Mouse (Mus musculus) CH12.LX (cell line): ENCODE measurements at regions not wholly inside any gene's neighbourhood (a gene's known extent, or its start where the extent isn't known, plus 50 kb on each side); places are given as distances from the start of the nearest gene placed in this dataset.

ENCODE experiments used
- DNase-seq: peaks from one replicate; pipeline ENCODE4 v3.0.0-alpha.2; 2013; ENCODE audit errors: extremely low read depth
- H3K27ac ChIP-seq: 2 replicates; pipeline ENCODE4 v1.5.1; 2012; ENCODE audit warnings: low read depth, mild to moderate bottlenecking, control low read depth, moderate library complexity; ENCODE audit not compliant: insufficient read depth
- H3K27me3 ChIP-seq: replicated peaks from 2 replicates; pipeline ENCODE3; 2012; ENCODE audit warnings: inconsistent platforms
- H3K36me3 ChIP-seq, 2 experiments: replicated peaks in 1 of 2; 2 replicates each; pipeline versions ENCODE3 to v1.6.1; 2012; ENCODE audit warnings: inconsistent platforms in 1 of 2, low read length in 1 of 2, mild to moderate bottlenecking in 1 of 2, mixed read lengths in 1 of 2, moderate library complexity in 1 of 2; ENCODE audit not compliant: control insufficient read depth in 1 of 2, insufficient read depth in 1 of 2
- H3K4me1 ChIP-seq, 2 experiments: 2 replicates each; pipeline ENCODE4 v1.6.1; 2012; ENCODE audit warnings: inconsistent platforms in 1 of 2, moderate library complexity in 1 of 2; ENCODE audit not compliant: insufficient read depth in 2 of 2, control insufficient read depth in 1 of 2
- H3K4me2 ChIP-seq: 2 replicates; pipeline ENCODE4 v1.6.1; 2012; ENCODE audit warnings: low read depth, mild to moderate bottlenecking, control low read depth; ENCODE audit not compliant: poor library complexity, insufficient read depth, severe bottlenecking
- H3K4me3 ChIP-seq, 3 experiments: fragments of 150-350 bp in 1 of 3; sonication (generic) in 1 of 3; replicated peaks in 1 of 3; 2 replicates each; pipeline versions ENCODE3 to v1.5.1; 2011 to 2012; ENCODE audit warnings: low read depth in 2 of 3, low read length in 2 of 3, mild to moderate bottlenecking in 2 of 3, moderate library complexity in 2 of 3, control low read depth in 1 of 3, improper control_type of control experiment in 1 of 3, inconsistent platforms in 1 of 3, mixed read lengths in 1 of 3; ENCODE audit not compliant: poor library complexity in 1 of 3
- H3K79me2 ChIP-seq: replicated peaks from 2 replicates; pipeline ENCODE4 v1.6.1; 2012; ENCODE audit warnings: mild to moderate bottlenecking, moderate library complexity; ENCODE audit not compliant: control insufficient read depth, poor library complexity, insufficient read depth, severe bottlenecking; ENCODE audit errors: extremely low read depth
- H3K9ac ChIP-seq: 2 replicates; pipeline ENCODE4 v1.6.1; 2012; ENCODE audit warnings: low read depth, mild to moderate bottlenecking, control low read depth, moderate library complexity; ENCODE audit not compliant: insufficient read depth
- H3K9me3 ChIP-seq: replicated peaks from 2 replicates; pipeline ENCODE3; 2012; ENCODE audit warnings: low read length, inconsistent platforms, mixed read lengths
- BHLHE40 ChIP-seq: IDR thresholded peaks from 2 replicates; pipeline ENCODE4 v1.6.1; 2011; ENCODE audit warnings: mild to moderate bottlenecking, low read depth, low read length, improper control_type of control experiment
- CHD1 ChIP-seq: IDR thresholded peaks from 2 replicates; pipeline ENCODE4 v1.6.1; 2012; ENCODE audit warnings: low read depth, low read length, improper control_type of control experiment, inconsistent platforms
- CTCF ChIP-seq, 2 experiments: IDR thresholded peaks in 1 of 2; conservative IDR thresholded peaks in 1 of 2; 2 replicates each; pipeline ENCODE4 v1.5.1; 2011 to 2012; ENCODE audit warnings: low read depth in 2 of 2, low read length in 2 of 2, improper control_type of control experiment in 1 of 2, inconsistent platforms in 1 of 2, mild to moderate bottlenecking in 1 of 2, moderate library complexity in 1 of 2
- E2F4 ChIP-seq: IDR thresholded peaks from 2 replicates; pipeline ENCODE4 v1.6.1; 2011; ENCODE audit warnings: low read depth, low read length, improper control_type of control experiment; ENCODE audit not compliant: insufficient replicate concordance
- ELF1 ChIP-seq: IDR thresholded peaks from 2 replicates; pipeline ENCODE4 v1.6.1; 2014; ENCODE audit warnings: low read depth, mild to moderate bottlenecking, inconsistent platforms, low read length, improper control_type of control experiment
- EP300 ChIP-seq: IDR thresholded peaks from 2 replicates; pipeline ENCODE4 v1.6.1; 2011; ENCODE audit warnings: low read length, improper control_type of control experiment
- ETS1 ChIP-seq: conservative IDR thresholded peaks from 2 replicates; pipeline ENCODE4 v1.6.1; 2012; ENCODE audit warnings: low read depth, mild to moderate bottlenecking, inconsistent platforms, low read length, improper control_type of control experiment, moderate library complexity
- GABPA ChIP-seq: IDR thresholded peaks from 2 replicates; pipeline ENCODE4 v1.6.1; 2012; ENCODE audit warnings: low read depth, low read length, improper control_type of control experiment, inconsistent platforms; ENCODE audit not compliant: insufficient replicate concordance
- IRF4 ChIP-seq: IDR thresholded peaks from 2 replicates; pipeline ENCODE4 v1.6.1; 2014; ENCODE audit warnings: low read depth, mild to moderate bottlenecking, inconsistent platforms, low read length, improper control_type of control experiment
- JUN ChIP-seq: IDR thresholded peaks from 2 replicates; pipeline ENCODE4 v1.6.1; 2011; ENCODE audit warnings: low read depth, mild to moderate bottlenecking, low read length, improper control_type of control experiment, moderate library complexity; ENCODE audit not compliant: insufficient read depth
- JUND ChIP-seq: conservative IDR thresholded peaks from 2 replicates; pipeline ENCODE4 v1.6.1; 2011; ENCODE audit warnings: low read depth, low read length, improper control_type of control experiment
- KAT2A ChIP-seq: IDR thresholded peaks from 2 replicates; pipeline ENCODE4 v1.6.1; 2012; ENCODE audit warnings: low read length, improper control_type of control experiment, inconsistent platforms; ENCODE audit not compliant: insufficient replicate concordance
- MAX ChIP-seq: IDR thresholded peaks from 2 replicates; pipeline ENCODE4 v1.6.1; 2011; ENCODE audit warnings: low read length, improper control_type of control experiment
- MAZ ChIP-seq: IDR thresholded peaks from 2 replicates; pipeline ENCODE4 v1.6.1; 2012; ENCODE audit warnings: low read depth, mild to moderate bottlenecking, inconsistent platforms, low read length, improper control_type of control experiment, moderate library complexity
- NELFE ChIP-seq: IDR thresholded peaks from 2 replicates; pipeline ENCODE4 v1.6.1; 2011; ENCODE audit warnings: low read depth, low read length, improper control_type of control experiment
- PAX5 ChIP-seq: IDR thresholded peaks from 2 replicates; pipeline ENCODE4 v1.6.1; 2012; ENCODE audit warnings: low read length, inconsistent platforms, mixed read lengths
- POLR2AphosphoS2 ChIP-seq: IDR thresholded peaks from 2 replicates; pipeline ENCODE4 v1.6.1; 2011; ENCODE audit warnings: low read depth, low read length, improper control_type of control experiment
- RAD21 ChIP-seq: IDR thresholded peaks from 2 replicates; pipeline ENCODE4 v1.6.1; 2011; ENCODE audit warnings: low read depth, mild to moderate bottlenecking, low read length, improper control_type of control experiment, moderate library complexity
- RCOR1 ChIP-seq: conservative IDR thresholded peaks from 2 replicates; pipeline ENCODE4 v1.6.1; 2012; ENCODE audit warnings: low read depth, mild to moderate bottlenecking, inconsistent platforms, low read length, improper control_type of control experiment
- SIN3A ChIP-seq: IDR thresholded peaks from 2 replicates; pipeline ENCODE4 v1.6.1; 2012; ENCODE audit warnings: low read length, improper control_type of control experiment, inconsistent platforms
- SMC3 ChIP-seq: IDR thresholded peaks from 2 replicates; pipeline ENCODE4 v1.6.1; 2011; ENCODE audit warnings: low read depth, low read length, improper control_type of control experiment
- TBP ChIP-seq: conservative IDR thresholded peaks from 2 replicates; pipeline ENCODE4 v1.6.1; 2011; ENCODE audit warnings: low read depth, low read length, improper control_type of control experiment
- TCF12 ChIP-seq: IDR thresholded peaks from 2 replicates; pipeline ENCODE4 v1.6.1; 2014; ENCODE audit warnings: low read depth, mild to moderate bottlenecking, inconsistent platforms, low read length, improper control_type of control experiment
- USF2 ChIP-seq: conservative IDR thresholded peaks from 2 replicates; pipeline ENCODE4 v1.6.1; 2011; ENCODE audit warnings: low read depth, low read length, improper control_type of control experiment
- ZC3H11A ChIP-seq: IDR thresholded peaks from 2 replicates; pipeline ENCODE4 v1.6.1; 2012; ENCODE audit warnings: low read depth, mild to moderate bottlenecking, inconsistent platforms, low read length, improper control_type of control experiment
- ZKSCAN1 ChIP-seq: IDR thresholded peaks from 2 replicates; pipeline ENCODE4 v1.6.1; 2012; ENCODE audit warnings: low read depth, inconsistent platforms, low read length, improper control_type of control experiment, borderline replicate concordance
- ZMIZ1 ChIP-seq: IDR thresholded peaks from 2 replicates; pipeline ENCODE4 v1.6.1; 2012; ENCODE audit warnings: low read depth, mild to moderate bottlenecking, inconsistent platforms, low read length, improper control_type of control experiment
- ZNF384 ChIP-seq: IDR thresholded peaks from 2 replicates; pipeline ENCODE4 v1.6.1; 2012; ENCODE audit warnings: low read depth, low read length, improper control_type of control experiment, inconsistent platforms
- dilution Hi-C: fragments of 300-500 bp; cut with MboI; formaldehyde crosslinking; loops from 2 replicates; pipeline ENCODE4 v1.14.3; 2020; ENCODE audit warnings: low sequenced_read_pairs; ENCODE audit not compliant: extremely low pct_unique_long_range_greater_than_20kb, extremely low pct_ligation_motif_present
- in situ Hi-C: fragments of 300-500 bp; cut with MboI; formaldehyde crosslinking; loops from 3 replicates; pipeline ENCODE4 v1.14.3; 2019; ENCODE audit warnings: low sequenced_read_pairs, low pct_ligation_motif_present, low pct_unique_long_range_greater_than_20kb, mixed read lengths

GRCm38 (mm10) chr17:72782775-72783174, 53.5 kb upstream of the Ypel5 start:
- no peak overlapping the region for H3K4me3 ChIP-seq
- no peak overlapping the region for H3K4me2 ChIP-seq
- no peaks in the 10 kb centered on the region for H3K79me2 ChIP-seq
- H3K9me3 ChIP-seq = no peaks in the 10 kb centered on the region
- peaks cover 0 to 7% of the 10 kb centered on the region in 2 experiments; a peak in 1 of 4 replicates for H3K4me1 ChIP-seq
- dilution Hi-C loops (no loop called here), in situ Hi-C loops (loop anchor here (10.0 to 25.0 kb wide), 2 partner anchors 178 to 470 kb away; partner anchors contain the start of gene Alk)
- H3K9ac ChIP-seq = no peak overlapping the region
- H3K36me3 ChIP-seq = no peaks in the 10 kb centered on the region
- H3K27ac ChIP-seq = no peak overlapping the region
- DNase-seq = no peak
- TF ChIP-seq NELFE (no peak), E2F4 (no peak), KAT2A (no peak), ZMIZ1 (no peak), IRF4 (no peak), ELF1 (no peak), TBP (no peak), ETS1 (no peak), RCOR1 (no peak), CHD1 (no peak), JUND (no peak), ZNF384 (no peak), TCF12 (no peak)
- TF ChIP-seq, all 38 proteins: peak for 0
- H3K27me3 ChIP-seq = peaks cover 21% of the 10 kb centered on the region

GRCm38 (mm10) chr17:72781786-72782185, 54.5 kb upstream of the Ypel5 start:
- Histone ChIP-seq H3K36me3 (no peaks in the 10 kb centered on the region), H3K4me1 (peaks cover 0 to 7% of the 10 kb centered on the region in 2 experiments; a peak in 1 of 4 replicates), H3K4me2 (no peak overlapping the region), H3K79me2 (no peaks in the 10 kb centered on the region), H3K9ac (no peak overlapping the region), H3K27ac (no peak overlapping the region), H3K9me3 (no peaks in the 10 kb centered on the region), H3K27me3 (peaks cover 26% of the 10 kb centered on the region), H3K4me3 (no peak overlapping the region)
- in situ Hi-C loops = loop anchor here (10.0 to 25.0 kb wide), 2 partner anchors 177 to 469 kb away; partner anchors contain the start of gene Alk
- peak; percentile 60 for DNase-seq
- dilution Hi-C loops = no loop called here
- TF ChIP-seq ZKSCAN1 (no peak), ZMIZ1 (no peak), NELFE (no peak; the same call in 1 of the 2 replicates), GABPA (no peak), USF2 (no peak), POLR2AphosphoS2 (no peak), PAX5 (no peak), CTCF (conservative IDR thresholded peaks at IDR 0.05 in 1 of 2, IDR thresholded peaks at IDR 0.05 in 1 of 2; ENCODE audit: low read depth in 2 of 2, low read length in 2 of 2) (peak; percentile 55 to 92), ZNF384 (no peak), IRF4 (peak; percentile 27; the same call in 1 of the 2 replicates), MAX (no peak), E2F4 (no peak), TBP (no peak), JUN (no peak), SMC3 (peak; percentile 88), TCF12 (no peak), RAD21 (peak; percentile 98), BHLHE40 (no peak), ELF1 (no peak), ZC3H11A (peak; percentile 49), EP300 (no peak), MAZ (no peak), SIN3A (no peak)
